Mouse (Mus musculus): Measurements from ENCODE around the gene Aaas. TPM values are rescaled to one million over a fixed set of nuclear protein-coding genes. Genes with fewer than 3 reads are reported as not detected.

Gene Aaas
- polyA plus RNA-seq, 1 experiment, result 55.8 TPM

DNA sequence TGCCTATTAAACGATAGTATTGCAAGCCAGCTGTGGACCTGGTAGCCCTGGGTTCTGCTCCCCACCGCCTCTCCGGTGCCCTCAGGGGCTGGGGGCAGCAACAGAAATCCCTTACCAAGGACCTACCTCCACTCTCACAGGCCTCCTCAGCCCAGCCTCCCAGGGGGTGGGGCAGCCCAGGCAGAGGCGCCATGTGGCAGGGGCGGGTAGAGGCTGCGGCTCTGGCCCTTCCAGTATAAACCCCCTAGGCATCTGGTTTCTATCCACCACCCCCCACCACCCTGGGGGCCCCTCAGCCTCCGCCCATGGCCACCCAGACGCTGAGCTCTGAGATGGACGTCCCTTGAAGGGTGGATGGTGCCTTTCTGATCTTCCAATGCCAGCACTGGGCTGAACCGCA lies 20.2 kb upstream of the Aaas start:
- Histone ChIP-seq H3K4me3 (ENCODE audit: extremely low read depth, insufficient read depth, insufficient read length) (no peak overlapping the region), H3K27me3 (ENCODE audit: control insufficient read depth, insufficient read depth, low read length) (peaks cover 12% of the 10 kb centered on the region)
- 65% methylated on average over 10 of the region's 10 CpGs for WGBS

DNA sequence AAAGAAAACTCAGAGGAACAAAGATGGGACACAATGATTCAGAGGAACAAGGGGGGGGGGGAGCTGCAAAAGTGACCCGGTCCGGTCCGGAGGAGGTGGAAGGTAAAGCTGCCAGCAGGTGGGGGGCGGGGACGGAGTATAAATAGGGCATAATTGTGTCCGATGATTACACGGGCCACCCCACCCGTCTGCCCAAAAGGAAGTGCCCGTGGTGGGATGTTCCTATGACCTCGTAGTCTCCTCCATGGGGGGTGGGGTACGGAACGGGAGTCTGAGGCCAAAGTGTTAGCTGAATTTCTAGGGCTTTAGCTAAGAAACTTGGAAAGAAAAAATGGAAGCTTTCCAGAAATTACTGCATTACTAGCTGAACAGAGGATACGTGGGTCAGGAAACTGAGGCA lies 19.4 kb upstream of the Aaas start:
- no peak for DNase-seq (ENCODE audit: low read depth in 1 of 2, low spot score in 2 of 2)
- Histone ChIP-seq H3K4me1 (ENCODE audit: control insufficient read depth, insufficient read depth, insufficient read length) (no peaks in the 10 kb centered on the region), H3K4me3 (ENCODE audit: extremely low read depth, insufficient read depth, insufficient read length) (no peak overlapping the region), H3K27me3 (ENCODE audit: control insufficient read depth, insufficient read depth, low read length) (peaks cover 12% of the 10 kb centered on the region), H3K36me3 (ENCODE audit: control insufficient read depth, insufficient read depth, low read length) (no peaks in the 10 kb centered on the region), H3K27ac (ENCODE audit: insufficient read depth, low read length) (no peak overlapping the region)
- 23% methylated on average over 13 of the region's 13 CpGs for WGBS
- no peak for TF ChIP-seq CTCF (IDR thresholded peaks at IDR 0.05; ENCODE audit: extremely low read depth, insufficient read depth, insufficient read length, insufficient replicate concordance)
- TF ChIP-seq POLR2A (IDR thresholded peaks at IDR 0.05; ENCODE audit: low read depth, low read length), result no peak

More for the DNA sequence above, 20.2 kb upstream of the Aaas start:
- H3K4me1 ChIP-seq (ENCODE audit: control insufficient read depth, insufficient read depth, insufficient read length), result no peaks in the 10 kb centered on the region
- TF ChIP-seq POLR2A (IDR thresholded peaks at IDR 0.05; ENCODE audit: low read depth, low read length) (no peak), CTCF (IDR thresholded peaks at IDR 0.05; ENCODE audit: extremely low read depth, insufficient read depth, insufficient read length, insufficient replicate concordance) (no peak)
- no peaks in the 10 kb centered on the region for H3K36me3 ChIP-seq (ENCODE audit: control insufficient read depth, insufficient read depth, low read length)
- H3K27ac ChIP-seq (ENCODE audit: insufficient read depth, low read length), result no peak overlapping the region
- no peak for DNase-seq (ENCODE audit: low read depth in 1 of 2, low spot score in 2 of 2)

DNA sequence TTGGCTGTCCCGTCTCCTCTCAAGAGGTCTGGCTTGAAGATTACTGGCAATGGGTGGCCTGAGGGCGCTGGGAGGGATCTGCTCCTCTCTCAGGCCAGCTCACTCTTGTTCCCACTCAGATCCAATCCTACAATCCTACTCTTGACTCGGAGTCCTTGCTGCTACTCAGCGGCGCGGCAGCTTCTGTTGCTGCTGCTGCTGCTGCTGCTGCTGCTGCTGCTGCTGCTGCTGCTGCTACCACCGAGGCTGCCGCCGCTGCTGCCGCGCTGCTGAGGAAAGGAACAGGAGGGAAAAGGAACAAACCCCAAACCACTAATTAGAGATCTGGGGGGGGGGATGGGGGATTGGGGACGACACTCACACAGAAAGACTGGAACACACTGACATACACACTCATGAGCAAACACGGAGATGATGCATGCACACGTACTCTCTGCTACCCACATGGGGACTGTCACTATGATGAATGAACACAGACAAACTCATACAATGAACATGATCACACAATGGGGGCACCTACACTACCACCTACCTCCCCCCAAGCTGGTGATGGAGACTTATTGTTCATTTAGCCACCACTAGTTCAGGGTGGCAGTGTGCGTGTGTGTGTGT lies 16.3 kb upstream of the Aaas start, which contains the start of gene Sp7:
Gene Sp7, minus strand, starts transcription at position 450 of the 612 bp plus-strand sequence.
- Histone ChIP-seq H3K4me1 (ENCODE audit: control insufficient read depth, insufficient read depth, insufficient read length) (no peaks in the 10 kb centered on the region), H3K4me3 (ENCODE audit: extremely low read depth, insufficient read depth, insufficient read length) (no peak within 1 kb of the TSS), H3K36me3 (ENCODE audit: control insufficient read depth, insufficient read depth, low read length) (no peaks in the 10 kb centered on the region), H3K27me3 (ENCODE audit: control insufficient read depth, insufficient read depth, low read length) (peaks cover 17% of the 10 kb centered on the region), H3K27ac (ENCODE audit: insufficient read depth, low read length) (no peak within 1 kb of the TSS)
- TF ChIP-seq CTCF (IDR thresholded peaks at IDR 0.05; ENCODE audit: extremely low read depth, insufficient read depth, insufficient read length, insufficient replicate concordance) (no peak), POLR2A (IDR thresholded peaks at IDR 0.05; ENCODE audit: low read depth, low read length) (no peak)
- WGBS, result 5% methylated on average over 15 of the region's 15 CpGs
- DNase-seq (ENCODE audit: low read depth in 1 of 2, low spot score in 2 of 2), result no peak

DNA sequence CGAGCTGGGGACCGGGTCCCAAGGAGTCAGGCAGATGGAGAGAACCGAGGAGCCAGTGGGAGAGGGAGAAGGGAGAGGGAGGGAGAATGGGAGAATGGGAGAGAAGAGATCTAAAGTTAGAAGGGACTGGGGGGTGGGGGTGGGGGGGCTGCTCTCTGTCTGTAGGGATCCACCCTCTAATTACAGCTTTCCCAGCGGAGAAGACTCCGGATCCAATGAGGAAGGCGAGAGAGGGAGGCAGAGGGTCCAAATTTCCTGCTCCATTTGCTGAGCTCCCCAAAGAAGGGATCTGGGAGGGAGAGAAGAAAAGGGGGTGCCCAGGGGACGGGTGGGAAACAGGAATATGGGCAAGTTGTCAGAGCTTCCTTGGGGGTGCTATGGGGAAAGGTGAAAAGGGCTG lies 15.7 kb upstream of the Aaas start:
- H3K27me3 ChIP-seq (ENCODE audit: control insufficient read depth, insufficient read depth, low read length), result peaks cover 17% of the 10 kb centered on the region
- TF ChIP-seq CTCF (IDR thresholded peaks at IDR 0.05; ENCODE audit: extremely low read depth, insufficient read depth, insufficient read length, insufficient replicate concordance), result no peak
- TF ChIP-seq POLR2A (IDR thresholded peaks at IDR 0.05; ENCODE audit: low read depth, low read length), result no peak
- H3K27ac ChIP-seq (ENCODE audit: insufficient read depth, low read length), result no peak overlapping the region
- H3K4me1 ChIP-seq (ENCODE audit: control insufficient read depth, insufficient read depth, insufficient read length), result no peaks in the 10 kb centered on the region
- no peaks in the 10 kb centered on the region for H3K36me3 ChIP-seq (ENCODE audit: control insufficient read depth, insufficient read depth, low read length)
- DNase-seq (ENCODE audit: low read depth in 1 of 2, low spot score in 2 of 2), result no peak
- WGBS, result 58% methylated on average over 7 of the region's 7 CpGs
- no peak overlapping the region for H3K4me3 ChIP-seq (ENCODE audit: extremely low read depth, insufficient read depth, insufficient read length)

DNA sequence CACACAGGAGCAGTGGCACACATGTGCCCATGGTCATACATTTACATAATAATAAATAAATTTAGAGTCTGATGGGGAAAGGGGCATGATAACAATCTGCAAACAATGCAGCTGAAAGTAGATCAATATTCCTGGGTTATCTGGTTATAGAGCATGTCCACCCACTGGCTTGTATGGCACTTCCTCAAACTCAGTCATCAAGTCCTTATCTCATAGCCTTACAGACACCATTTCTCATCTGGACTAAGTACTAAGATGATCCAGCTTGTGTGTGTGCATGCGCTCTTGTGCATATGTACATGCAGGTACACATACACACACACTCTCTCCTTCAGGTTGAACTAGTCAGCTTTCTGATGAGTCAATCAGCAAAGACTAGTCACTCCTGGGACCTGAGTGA lies 14.1 kb upstream of the Aaas start:
- H3K4me3 ChIP-seq (ENCODE audit: extremely low read depth, insufficient read depth, insufficient read length), result no peak overlapping the region
- H3K4me1 ChIP-seq (ENCODE audit: control insufficient read depth, insufficient read depth, insufficient read length), result no peaks in the 10 kb centered on the region
- H3K27me3 ChIP-seq (ENCODE audit: control insufficient read depth, insufficient read depth, low read length), result peaks cover 14% of the 10 kb centered on the region
- no peaks in the 10 kb centered on the region for H3K36me3 ChIP-seq (ENCODE audit: control insufficient read depth, insufficient read depth, low read length)
- 95% methylated on average over 1 of the region's 1 CpGs for WGBS
- TF ChIP-seq POLR2A (IDR thresholded peaks at IDR 0.05; ENCODE audit: low read depth, low read length) (no peak), CTCF (IDR thresholded peaks at IDR 0.05; ENCODE audit: extremely low read depth, insufficient read depth, insufficient read length, insufficient replicate concordance) (no peak)
- no peak for DNase-seq (ENCODE audit: low read depth in 1 of 2, low spot score in 2 of 2)
- no peak overlapping the region for H3K27ac ChIP-seq (ENCODE audit: insufficient read depth, low read length)

DNA sequence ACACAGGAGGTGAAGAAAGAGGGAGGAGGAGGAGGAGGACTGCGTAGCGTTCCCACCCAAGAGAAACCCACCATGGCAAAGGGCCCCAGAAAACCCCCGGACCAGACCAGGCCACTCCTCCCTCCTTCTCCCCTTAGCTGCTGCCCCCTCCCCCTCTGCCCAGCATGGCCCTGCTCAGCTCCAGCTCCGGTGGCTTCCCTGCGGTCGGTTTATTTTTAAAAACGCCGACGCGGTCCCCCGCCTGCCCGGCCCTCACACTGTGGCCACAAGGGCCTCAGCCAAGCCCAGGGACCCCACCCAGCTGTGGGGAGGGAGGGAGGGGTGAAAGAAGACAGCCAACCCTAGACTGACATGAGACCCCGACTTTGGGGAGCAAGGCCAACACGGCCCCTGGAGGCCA lies 12.1 kb upstream of the Aaas start:
- H3K27me3 ChIP-seq (ENCODE audit: control insufficient read depth, insufficient read depth, low read length), result peaks cover 18% of the 10 kb centered on the region
- WGBS, result 15% methylated on average over 14 of the region's 14 CpGs
- H3K27ac ChIP-seq (ENCODE audit: insufficient read depth, low read length), result no peak overlapping the region
- H3K4me1 ChIP-seq (ENCODE audit: control insufficient read depth, insufficient read depth, insufficient read length), result no peaks in the 10 kb centered on the region
- TF ChIP-seq POLR2A (IDR thresholded peaks at IDR 0.05; ENCODE audit: low read depth, low read length) (no peak), CTCF (IDR thresholded peaks at IDR 0.05; ENCODE audit: extremely low read depth, insufficient read depth, insufficient read length, insufficient replicate concordance) (no peak)
- H3K4me3 ChIP-seq (ENCODE audit: extremely low read depth, insufficient read depth, insufficient read length), result no peak overlapping the region
- no peaks in the 10 kb centered on the region for H3K36me3 ChIP-seq (ENCODE audit: control insufficient read depth, insufficient read depth, low read length)
- no peak for DNase-seq (ENCODE audit: low read depth in 1 of 2, low spot score in 2 of 2)

DNA sequence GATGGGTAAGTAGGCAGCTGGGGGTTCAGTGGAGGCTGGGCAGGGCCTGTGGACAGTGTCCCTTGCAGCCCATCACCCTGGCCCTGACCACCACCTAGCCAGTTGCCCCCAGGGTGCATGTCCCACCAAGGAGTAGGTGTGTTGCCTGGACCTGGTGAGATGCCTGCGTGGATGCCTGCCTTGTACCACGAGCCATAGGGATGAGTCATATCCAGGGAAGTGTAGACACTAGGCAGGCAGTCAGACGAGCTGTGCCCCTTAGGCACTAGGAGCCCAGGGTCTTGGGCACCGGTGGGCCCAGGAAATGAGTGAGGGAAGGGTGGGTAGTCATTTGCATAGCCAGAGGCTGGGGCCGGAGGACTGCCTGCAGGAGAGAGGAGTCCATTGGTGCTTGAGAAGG lies 8.3 kb upstream of the Aaas start:
- no peak overlapping the region for H3K4me3 ChIP-seq (ENCODE audit: extremely low read depth, insufficient read depth, insufficient read length)
- H3K4me1 ChIP-seq (ENCODE audit: control insufficient read depth, insufficient read depth, insufficient read length), result peaks cover 3% of the 10 kb centered on the region; the same call in 1 of the 2 replicates
- 58% methylated on average over 5 of the region's 5 CpGs for WGBS
- H3K27me3 ChIP-seq (ENCODE audit: control insufficient read depth, insufficient read depth, low read length), result peaks cover 20% of the 10 kb centered on the region
- DNase-seq (ENCODE audit: low read depth in 1 of 2, low spot score in 2 of 2), result no peak
- no peak overlapping the region for H3K27ac ChIP-seq (ENCODE audit: insufficient read depth, low read length)
- TF ChIP-seq POLR2A (IDR thresholded peaks at IDR 0.05; ENCODE audit: low read depth, low read length) (no peak), CTCF (IDR thresholded peaks at IDR 0.05; ENCODE audit: extremely low read depth, insufficient read depth, insufficient read length, insufficient replicate concordance) (no peak)
- no peaks in the 10 kb centered on the region for H3K36me3 ChIP-seq (ENCODE audit: control insufficient read depth, insufficient read depth, low read length)

Measured in spleen, adult 2 months (tissue).